Mouse (Mus musculus): Measurements from ENCODE around the gene Ska3. TPM values are rescaled to one million over a fixed set of nuclear protein-coding genes. Genes with fewer than 3 reads are reported as not detected.

Gene Ska3
- polyA plus RNA-seq, 1 experiment from 2014 or later = 28.0 TPM

- WGBS = 69% methylated on average over 5 of the region's 5 CpGs
- H3K9me3 ChIP-seq (ENCODE audit: control insufficient read depth, low read length) = no peaks in the 10 kb centered on the region
- no peak overlapping the region for H3K27ac ChIP-seq (ENCODE audit: low read length)
- H3K9ac ChIP-seq (ENCODE audit: low read depth, low read length) = no peak overlapping the region
- peaks cover 25% of the 10 kb centered on the region for H3K36me3 ChIP-seq (ENCODE audit: control insufficient read depth, insufficient read depth, low read length)
- no peaks in the 10 kb centered on the region for H3K27me3 ChIP-seq (replicated peaks; ENCODE audit: control insufficient read depth, insufficient read depth, low read length)
- ATAC-seq = 0 out of 2 replicates have a peak, but pooled peaks have one; percentile 23
- H3K4me2 ChIP-seq (ENCODE audit: low read depth, low read length) = no peak overlapping the region
- no peak overlapping the region for H3K4me3 ChIP-seq (ENCODE audit: low read length)
- H3K4me1 ChIP-seq (ENCODE audit: control insufficient read depth, insufficient read depth, low read length) = 0 out of 2 replicates have a peak, but pooled peaks cover 2% of the 10 kb centered on the region
Measured at GRCm38 (mm10) chr14:57808558-57808957, 17.4 kb downstream of the Ska3 start.

GRCm38 (mm10) chr14:57803731-57804130 lies 22.3 kb downstream of the Ska3 start:
- Histone ChIP-seq H3K27ac (ENCODE audit: low read length) (no peak overlapping the region), H3K4me1 (ENCODE audit: control insufficient read depth, insufficient read depth, low read length) (peaks cover 10% of the 10 kb centered on the region), H3K4me3 (ENCODE audit: low read length) (no peak overlapping the region), H3K4me2 (ENCODE audit: low read depth, low read length) (no peak overlapping the region), H3K9me3 (ENCODE audit: control insufficient read depth, low read length) (no peaks in the 10 kb centered on the region), H3K9ac (ENCODE audit: low read depth, low read length) (no peak overlapping the region), H3K36me3 (ENCODE audit: control insufficient read depth, insufficient read depth, low read length) (peaks cover 12% of the 10 kb centered on the region; the same call in 1 of the 2 replicates), H3K27me3 (replicated peaks; ENCODE audit: control insufficient read depth, insufficient read depth, low read length) (no peaks in the 10 kb centered on the region)
- 86% methylated on average over 4 of the region's 4 CpGs for WGBS
- ATAC-seq = no peak

GRCm38 (mm10) chr14:57797991-57798931 lies 27.7 kb downstream of the Ska3 start, which contains the start of gene Sap18:
Gene Sap18, plus strand, starts transcription at chr14:57798180.
- Histone ChIP-seq H3K9ac (ENCODE audit: low read depth, low read length) (peak within 1 kb of the TSS; percentile 90), H3K27me3 (replicated peaks; ENCODE audit: control insufficient read depth, insufficient read depth, low read length) (no peaks in the 10 kb centered on the region), H3K36me3 (ENCODE audit: control insufficient read depth, insufficient read depth, low read length) (0 out of 2 replicates have a peak, but pooled peaks cover 4% of the 10 kb centered on the region), H3K4me2 (ENCODE audit: low read depth, low read length) (peak within 1 kb of the TSS; percentile 86), H3K4me3 (ENCODE audit: low read length) (peak within 1 kb of the TSS; percentile 78), H3K9me3 (ENCODE audit: control insufficient read depth, low read length) (no peaks in the 10 kb centered on the region), H3K4me1 (ENCODE audit: control insufficient read depth, insufficient read depth, low read length) (peaks cover 10% of the 10 kb centered on the region), H3K27ac (ENCODE audit: low read length) (peak within 1 kb of the TSS; percentile 45)
- WGBS = under 1% methylated on average over 99 of the region's 99 CpGs
- peak; percentile 98 for ATAC-seq

- H3K9ac ChIP-seq (ENCODE audit: low read depth, low read length) = peak overlapping the region; percentile 61
- ATAC-seq = peak; percentile 43
Measured at GRCm38 (mm10) chr14:57797551-57797950, 28.4 kb downstream of the Ska3 start.

GRCm38 (mm10) chr14:57791171-57791570 lies 34.8 kb downstream of the Ska3 start:
- H3K4me2 ChIP-seq (ENCODE audit: low read depth, low read length) = no peak overlapping the region
- 0 out of 2 replicates have a peak, but pooled peaks cover 2% of the 10 kb centered on the region for H3K4me1 ChIP-seq (ENCODE audit: control insufficient read depth, insufficient read depth, low read length)
- no peaks in the 10 kb centered on the region for H3K9me3 ChIP-seq (ENCODE audit: control insufficient read depth, low read length)
- ATAC-seq = no peak
- no peaks in the 10 kb centered on the region for H3K27me3 ChIP-seq (replicated peaks; ENCODE audit: control insufficient read depth, insufficient read depth, low read length)
- no peak overlapping the region for H3K9ac ChIP-seq (ENCODE audit: low read depth, low read length)
- 67% methylated on average over 4 of the region's 4 CpGs for WGBS
- no peaks in the 10 kb centered on the region for H3K36me3 ChIP-seq (ENCODE audit: control insufficient read depth, insufficient read depth, low read length)
- no peak overlapping the region for H3K4me3 ChIP-seq (ENCODE audit: low read length)
- H3K27ac ChIP-seq (ENCODE audit: low read length) = no peak overlapping the region

More at GRCm38 (mm10) chr14:57797551-57797950, 28.4 kb downstream of the Ska3 start:
- peak overlapping the region; percentile 74 for H3K4me2 ChIP-seq (ENCODE audit: low read depth, low read length)
- H3K36me3 ChIP-seq (ENCODE audit: control insufficient read depth, insufficient read depth, low read length) = 0 out of 2 replicates have a peak, but pooled peaks cover 1% of the 10 kb centered on the region
- H3K27ac ChIP-seq (ENCODE audit: low read length) = no peak overlapping the region
- H3K4me1 ChIP-seq (ENCODE audit: control insufficient read depth, insufficient read depth, low read length) = peaks cover 10% of the 10 kb centered on the region
- H3K4me3 ChIP-seq (ENCODE audit: low read length) = peak overlapping the region; percentile 78
- H3K9me3 ChIP-seq (ENCODE audit: control insufficient read depth, low read length) = no peaks in the 10 kb centered on the region
- H3K27me3 ChIP-seq (replicated peaks; ENCODE audit: control insufficient read depth, insufficient read depth, low read length) = no peaks in the 10 kb centered on the region
- WGBS = 13% methylated on average over 7 of the region's 7 CpGs

- Histone ChIP-seq H3K27me3 (replicated peaks; ENCODE audit: control insufficient read depth, insufficient read depth, low read length) (no peaks in the 10 kb centered on the region), H3K4me1 (ENCODE audit: control insufficient read depth, insufficient read depth, low read length) (0 out of 2 replicates have a peak, but pooled peaks cover 2% of the 10 kb centered on the region), H3K9me3 (ENCODE audit: control insufficient read depth, low read length) (no peaks in the 10 kb centered on the region), H3K9ac (ENCODE audit: low read depth, low read length) (no peak overlapping the region), H3K27ac (ENCODE audit: low read length) (no peak overlapping the region), H3K4me2 (ENCODE audit: low read depth, low read length) (no peak overlapping the region), H3K4me3 (ENCODE audit: low read length) (no peak overlapping the region), H3K36me3 (ENCODE audit: control insufficient read depth, insufficient read depth, low read length) (no peaks in the 10 kb centered on the region)
- ATAC-seq = no peak
- WGBS = 88% methylated on average over 9 of the region's 9 CpGs
Measured at GRCm38 (mm10) chr14:57789759-57790158, 36.2 kb downstream of the Ska3 start.

GRCm38 (mm10) chr14:57789311-57789710 lies 36.7 kb downstream of the Ska3 start:
- Histone ChIP-seq H3K27me3 (replicated peaks; ENCODE audit: control insufficient read depth, insufficient read depth, low read length) (no peaks in the 10 kb centered on the region), H3K27ac (ENCODE audit: low read length) (no peak overlapping the region), H3K9me3 (ENCODE audit: control insufficient read depth, low read length) (no peaks in the 10 kb centered on the region), H3K9ac (ENCODE audit: low read depth, low read length) (no peak overlapping the region), H3K4me2 (ENCODE audit: low read depth, low read length) (no peak overlapping the region), H3K4me1 (ENCODE audit: control insufficient read depth, insufficient read depth, low read length) (0 out of 2 replicates have a peak, but pooled peaks cover 2% of the 10 kb centered on the region), H3K4me3 (ENCODE audit: low read length) (no peak overlapping the region), H3K36me3 (ENCODE audit: control insufficient read depth, insufficient read depth, low read length) (no peaks in the 10 kb centered on the region)
- WGBS = 76% methylated on average over 2 of the region's 2 CpGs
- no peak for ATAC-seq

GRCm38 (mm10) chr14:57787406-57787805 lies 38.6 kb downstream of the Ska3 start:
- Histone ChIP-seq H3K4me2 (ENCODE audit: low read depth, low read length) (no peak overlapping the region), H3K27me3 (replicated peaks; ENCODE audit: control insufficient read depth, insufficient read depth, low read length) (no peaks in the 10 kb centered on the region), H3K27ac (ENCODE audit: low read length) (no peak overlapping the region), H3K4me1 (ENCODE audit: control insufficient read depth, insufficient read depth, low read length) (0 out of 2 replicates have a peak, but pooled peaks cover 2% of the 10 kb centered on the region), H3K9ac (ENCODE audit: low read depth, low read length) (no peak overlapping the region), H3K9me3 (ENCODE audit: control insufficient read depth, low read length) (no peaks in the 10 kb centered on the region), H3K36me3 (ENCODE audit: control insufficient read depth, insufficient read depth, low read length) (no peaks in the 10 kb centered on the region), H3K4me3 (ENCODE audit: low read length) (no peak overlapping the region)
- WGBS = 40% methylated on average over 4 of the region's 4 CpGs
- no peak for ATAC-seq

GRCm38 (mm10) chr14:57772157-57772815 lies 53.7 kb downstream of the Ska3 start:
- H3K36me3 ChIP-seq (ENCODE audit: control insufficient read depth, insufficient read depth, low read length) = no peaks in the 10 kb centered on the region
- H3K27ac ChIP-seq (ENCODE audit: low read length) = no peak overlapping the region
- H3K4me2 ChIP-seq (ENCODE audit: low read depth, low read length) = no peak overlapping the region
- ATAC-seq = no peak
- 76% methylated on average over 6 of the region's 6 CpGs for WGBS
- no peaks in the 10 kb centered on the region for H3K9me3 ChIP-seq (ENCODE audit: control insufficient read depth, low read length)
- no peaks in the 10 kb centered on the region for H3K4me1 ChIP-seq (ENCODE audit: control insufficient read depth, insufficient read depth, low read length)
- H3K4me3 ChIP-seq (ENCODE audit: low read length) = no peak overlapping the region
- H3K9ac ChIP-seq (ENCODE audit: low read depth, low read length) = no peak overlapping the region
- no peaks in the 10 kb centered on the region for H3K27me3 ChIP-seq (replicated peaks; ENCODE audit: control insufficient read depth, insufficient read depth, low read length)

Data from intestine, embryonic 16.5 days (tissue).